Mouse (Mus musculus) kidney, adult 2 months (tissue): ENCODE measurements around the gene Shisa5. TPM values are rescaled to one million over a fixed set of nuclear protein-coding genes. Genes with fewer than 3 reads are reported as not detected.

Source experiments
- DNase-seq: peaks from one replicate; pipeline ENCODE4 v3.0.0; 2021
- H3K27ac ChIP-seq: fragments of 200-500 bp; 2 replicates; pipeline ENCODE4 v1.5.1; 2012; ENCODE audit warnings: low read depth, low read length, control low read depth, inconsistent platforms; ENCODE audit not compliant: insufficient read depth
- H3K27me3 ChIP-seq: fragments of 200-500 bp; replicated peaks from 2 replicates; pipeline ENCODE4 v1.6.1; 2012; ENCODE audit warnings: mild to moderate bottlenecking, moderate library complexity, low read length, inconsistent platforms; ENCODE audit not compliant: control insufficient read depth, insufficient read depth
- H3K36me3 ChIP-seq: fragments of 200-500 bp; 2 replicates; pipeline ENCODE4 v1.6.1; 2012; ENCODE audit warnings: mild to moderate bottlenecking, moderate library complexity, low read length, inconsistent platforms; ENCODE audit not compliant: control insufficient read depth, insufficient read depth
- H3K4me1 ChIP-seq: fragments of 200-500 bp; 2 replicates; pipeline ENCODE4 v1.6.1; 2011; ENCODE audit warnings: low read length; ENCODE audit not compliant: control insufficient read depth, insufficient read depth
- H3K4me3 ChIP-seq: fragments of 200-500 bp; 2 replicates; pipeline ENCODE4 v1.5.1; 2011; ENCODE audit warnings: mild to moderate bottlenecking, low read depth, low read length, control low read depth; ENCODE audit not compliant: insufficient read depth
- CTCF ChIP-seq: fragments of 200-500 bp; conservative IDR thresholded peaks from 2 replicates; pipeline ENCODE4 v1.5.1; 2011; ENCODE audit warnings: low read depth, mild to moderate bottlenecking, control low read depth, low read length, moderate library complexity, mixed read lengths; ENCODE audit not compliant: insufficient read depth, insufficient read length
- POLR2A ChIP-seq: fragments of 200-500 bp; IDR thresholded peaks from one replicate; pipeline ENCODE4 v1.6.1; 2011; ENCODE audit warnings: low read depth, low read length, control low read depth
- WGBS: fragments of 180-500 bp; shearing (Covaris S2); methylation state at CpG from one replicate; pipeline ENCODE4 v1.1.7; 2018; 5-methylcytosine and 5-hydroxymethylcytosine counted together
- polyA plus RNA-seq: library from polyadenylated mRNA; depleted of rRNA; stranded (reverse); fragments of >200 nt; gene quantifications from 2 replicates; pipeline ENCODE4 v1.2.3, GENCODE M21; 2012

The Shisa5 gene
- polyA plus RNA-seq, 1 experiment: 688 TPM

GRCm38 (mm10) chr9:109022866-109023685 lies 15.3 kb upstream of the Shisa5 start:
- no peaks in the 10 kb centered on the region for H3K27me3 ChIP-seq
- no peak for DNase-seq
- no peaks in the 10 kb centered on the region for H3K36me3 ChIP-seq
- no peak overlapping the region for H3K27ac ChIP-seq
- 84% methylated on average over 17 of the region's 17 CpGs for WGBS
- no peak overlapping the region for H3K4me3 ChIP-seq
- no peaks in the 10 kb centered on the region for H3K4me1 ChIP-seq
- TF ChIP-seq CTCF (no peak), POLR2A (no peak)

GRCm38 (mm10) chr9:109027521-109027920 lies 10.8 kb upstream of the Shisa5 start:
- TF ChIP-seq CTCF: no peak
- TF ChIP-seq POLR2A: no peak
- WGBS: 66% methylated on average over 8 of the region's 8 CpGs
- Histone ChIP-seq H3K27ac (no peak overlapping the region), H3K36me3 (no peaks in the 10 kb centered on the region), H3K4me3 (no peak overlapping the region), H3K27me3 (no peaks in the 10 kb centered on the region), H3K4me1 (no peaks in the 10 kb centered on the region)
- DNase-seq: no peak

- Histone ChIP-seq H3K4me1 (no peaks in the 10 kb centered on the region), H3K27me3 (no peaks in the 10 kb centered on the region), H3K4me3 (no peak overlapping the region), H3K36me3 (no peaks in the 10 kb centered on the region), H3K27ac (no peak overlapping the region)
- no peak for DNase-seq
- 71% methylated on average over 3 of the region's 3 CpGs for WGBS
- no peak for TF ChIP-seq POLR2A
- no peak for TF ChIP-seq CTCF
Measured at GRCm38 (mm10) chr9:109028421-109028820, 9.9 kb upstream of the Shisa5 start.

- no peaks in the 10 kb centered on the region for H3K36me3 ChIP-seq
- no peak overlapping the region for H3K27ac ChIP-seq
- no peaks in the 10 kb centered on the region for H3K4me1 ChIP-seq
- no peaks in the 10 kb centered on the region for H3K27me3 ChIP-seq
- TF ChIP-seq CTCF (no peak), POLR2A (no peak)
- WGBS: 75% methylated on average over 5 of the region's 5 CpGs
- no peak for DNase-seq
- no peak overlapping the region for H3K4me3 ChIP-seq
Measured at GRCm38 (mm10) chr9:109028919-109029318, 9.4 kb upstream of the Shisa5 start.

- no peaks in the 10 kb centered on the region for H3K36me3 ChIP-seq
- DNase-seq: no peak
- TF ChIP-seq POLR2A (no peak), CTCF (no peak)
Measured at GRCm38 (mm10) chr9:109030312-109030711, 8.1 kb upstream of the Shisa5 start.

GRCm38 (mm10) chr9:109031001-109031400 lies 7.4 kb upstream of the Shisa5 start:
- WGBS: 96% methylated on average over 7 of the region's 7 CpGs
- no peak overlapping the region for H3K27ac ChIP-seq
- DNase-seq: no peak
- no peaks in the 10 kb centered on the region for H3K27me3 ChIP-seq
- H3K4me3 ChIP-seq: no peak overlapping the region
- no peak for TF ChIP-seq CTCF
- H3K4me1 ChIP-seq: no peaks in the 10 kb centered on the region
- no peaks in the 10 kb centered on the region for H3K36me3 ChIP-seq

More at GRCm38 (mm10) chr9:109030312-109030711, 8.1 kb upstream of the Shisa5 start:
- WGBS: 76% methylated on average over 3 of the region's 3 CpGs
- Histone ChIP-seq H3K4me3 (no peak overlapping the region), H3K4me1 (no peaks in the 10 kb centered on the region), H3K27ac (no peak overlapping the region), H3K27me3 (no peaks in the 10 kb centered on the region)

GRCm38 (mm10) chr9:109031686-109032085 lies 6.7 kb upstream of the Shisa5 start:
- Histone ChIP-seq H3K27ac (no peak overlapping the region), H3K27me3 (no peaks in the 10 kb centered on the region), H3K4me1 (no peaks in the 10 kb centered on the region), H3K36me3 (no peaks in the 10 kb centered on the region), H3K4me3 (no peak overlapping the region)
- DNase-seq: no peak
- TF ChIP-seq CTCF: no peak
- no peak for TF ChIP-seq POLR2A
- 84% methylated on average over 8 of the region's 8 CpGs for WGBS
